Mouse (Mus musculus) limb, embryonic 12.5 days (tissue): Measurements from ENCODE around the gene Kif5c. TPM values are rescaled to one million over a fixed set of nuclear protein-coding genes. Genes with fewer than 3 reads are reported as not detected.

Source experiments
- ATAC-seq: fragments of 200-750 bp; cut with Nextera tagmentation; 2 replicates; pipeline ENCODE4 v1.8.0; 2017; ENCODE audit warnings: low read depth, moderate TSS enrichment; ENCODE audit not compliant: insufficient number of reproducible peaks, insufficient read depth, low FRiP score, low TSS enrichment
- H3K27ac ChIP-seq: fragments of 300-500 bp; sonication (generic); 2 replicates; pipeline ENCODE4 v1.5.1; 2016; ENCODE audit warnings: mild to moderate bottlenecking, moderate library complexity
- H3K27me3 ChIP-seq: fragments of 300-500 bp; sonication (generic); 2 replicates; pipeline ENCODE4 v1.6.1; 2016; ENCODE audit warnings: mild to moderate bottlenecking, moderate library complexity
- H3K36me3 ChIP-seq: fragments of 300-500 bp; sonication (generic); 2 replicates; pipeline ENCODE4 v1.6.1; 2016; ENCODE audit warnings: mild to moderate bottlenecking, moderate library complexity
- H3K4me1 ChIP-seq: fragments of 300-500 bp; sonication (generic); replicated peaks from 2 replicates; pipeline ENCODE4 v1.6.1; 2016
- H3K4me2 ChIP-seq: fragments of 300-500 bp; sonication (generic); 2 replicates; pipeline ENCODE4 v1.6.1; 2016; ENCODE audit warnings: mild to moderate bottlenecking, moderate library complexity
- H3K4me3 ChIP-seq: fragments of 300-500 bp; sonication (generic); replicated peaks from 2 replicates; pipeline ENCODE4 v1.5.1; 2016; ENCODE audit warnings: mild to moderate bottlenecking
- H3K9ac ChIP-seq: fragments of 300-500 bp; sonication (generic); replicated peaks from 2 replicates; pipeline ENCODE4 v1.6.1; 2016; ENCODE audit warnings: mild to moderate bottlenecking, moderate library complexity
- H3K9me3 ChIP-seq: fragments of 300-500 bp; sonication (generic); 2 replicates; pipeline ENCODE4 v1.6.1; 2016; ENCODE audit warnings: mild to moderate bottlenecking, moderate library complexity
- WGBS: fragments of 180-500 bp; shearing (Covaris S2); methylation state at CpG from one replicate; pipeline ENCODE4 v1.1.7; 2016; 5-methylcytosine and 5-hydroxymethylcytosine counted together
- polyA plus RNA-seq: library from polyadenylated mRNA; unstranded; fragments of >200 nt; fragmentation: Nextera tagmentation; extraction: Ambion mirVana; gene quantifications from 2 replicates; pipeline ENCODE4 v1.2.1, GENCODE M21; 2016

Gene Kif5c
- polyA plus RNA-seq, 1 experiment from 2014 or later, result 15.0 TPM

DNA sequence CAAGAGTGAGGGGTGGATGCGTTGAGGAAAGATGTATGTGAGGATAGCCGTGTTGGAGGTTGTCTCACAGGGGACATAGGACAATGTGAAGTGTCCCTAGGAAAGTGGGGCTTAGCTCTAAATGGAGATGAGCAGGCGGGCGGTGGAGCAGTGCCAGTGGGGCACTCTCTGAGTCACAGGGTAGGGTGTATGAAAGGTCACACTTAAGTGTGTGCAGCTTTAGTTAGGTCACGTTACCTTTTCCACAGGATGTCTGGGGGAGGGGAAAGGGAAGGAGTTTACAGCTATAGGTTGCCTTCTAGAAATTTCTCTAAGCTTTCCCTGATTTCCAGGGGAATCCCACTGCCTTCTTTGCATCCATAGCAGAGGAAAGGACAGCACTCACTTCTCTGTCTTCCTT is 170.4 kb downstream of the Kif5c start:
- Histone ChIP-seq H3K36me3 (no peaks in the 10 kb centered on the region), H3K4me2 (no peak overlapping the region), H3K9ac (no peak overlapping the region), H3K27ac (no peak overlapping the region), H3K27me3 (peaks cover 50% of the 10 kb centered on the region), H3K4me1 (peaks cover 24% of the 10 kb centered on the region), H3K9me3 (no peaks in the 10 kb centered on the region), H3K4me3 (no peak overlapping the region)
- 79% methylated on average over 5 of the region's 5 CpGs for WGBS
- no peak for ATAC-seq

DNA sequence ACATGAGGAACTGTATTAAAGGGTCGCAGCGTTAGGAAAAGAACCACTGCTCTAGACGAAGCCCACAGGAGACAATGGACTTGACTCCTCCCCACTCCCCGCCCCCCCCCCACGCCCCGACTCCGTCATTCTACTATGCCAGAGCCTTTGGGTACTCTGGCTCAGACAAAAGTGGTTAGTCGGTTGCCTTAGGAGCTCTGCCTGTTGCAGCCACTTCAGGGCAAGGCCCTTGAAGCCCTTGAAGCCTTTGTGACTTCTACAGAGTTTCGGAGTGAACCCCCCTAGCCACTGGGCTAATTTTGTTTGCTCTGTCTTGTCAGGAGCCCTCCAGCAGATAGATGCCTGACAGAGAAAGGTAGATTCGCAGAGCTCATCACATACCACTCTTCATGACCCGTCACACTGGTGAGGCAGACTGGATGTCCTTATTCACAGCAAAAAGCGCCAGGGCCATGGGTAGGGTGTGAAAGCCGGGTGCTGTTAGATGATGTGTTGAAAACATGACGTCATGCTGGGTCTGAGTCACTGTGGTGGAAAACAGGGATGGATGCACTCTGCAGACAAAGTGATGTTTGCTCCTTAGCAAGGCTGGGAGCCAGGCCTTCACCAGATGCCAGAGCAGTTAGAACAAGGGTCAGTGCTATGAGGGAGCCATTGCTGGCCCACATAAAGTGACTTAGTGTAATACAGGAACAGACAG is 178.5 kb downstream of the Kif5c start:
- Histone ChIP-seq H3K36me3 (no peaks in the 10 kb centered on the region), H3K27me3 (no peaks in the 10 kb centered on the region; the same call in 1 of the 2 replicates), H3K9ac (no peak overlapping the region), H3K9me3 (no peaks in the 10 kb centered on the region), H3K4me3 (no peak overlapping the region), H3K4me2 (no peak overlapping the region), H3K27ac (no peak overlapping the region), H3K4me1 (peaks cover 11% of the 10 kb centered on the region)
- ATAC-seq, result no peak
- WGBS, result 64% methylated on average over 14 of the region's 14 CpGs

DNA sequence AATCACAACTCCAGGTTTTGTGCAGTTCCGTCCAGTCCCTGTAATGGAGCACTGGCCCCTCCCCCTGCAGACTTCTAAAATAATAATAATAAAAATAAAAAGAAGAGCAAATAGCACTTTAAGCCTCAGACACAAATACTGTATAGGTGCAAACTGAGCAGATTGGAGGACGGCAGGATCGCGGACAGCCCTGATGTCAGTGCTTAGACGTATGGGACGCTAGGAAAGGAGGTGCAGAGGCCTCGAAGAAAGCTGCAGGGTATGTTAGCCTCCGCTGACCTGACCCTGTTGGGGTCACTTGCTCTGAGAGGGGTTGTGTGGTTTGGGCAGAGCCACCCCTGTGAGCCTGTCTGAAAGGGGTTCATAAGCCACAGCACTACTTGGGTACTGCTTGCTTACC is 185.3 kb downstream of the Kif5c start:
- WGBS, result 61% methylated on average over 8 of the region's 8 CpGs
- no peak overlapping the region for H3K27ac ChIP-seq
- H3K36me3 ChIP-seq, result no peaks in the 10 kb centered on the region
- 0 out of 2 replicates have a peak, but pooled peaks cover 3% of the 10 kb centered on the region for H3K27me3 ChIP-seq
- H3K4me3 ChIP-seq, result no peak overlapping the region
- no peak overlapping the region for H3K4me2 ChIP-seq
- no peaks in the 10 kb centered on the region for H3K9me3 ChIP-seq
- H3K4me1 ChIP-seq, result peaks cover 29% of the 10 kb centered on the region
- ATAC-seq, result peak; percentile 12; the same call in 1 of the 2 replicates
- no peak overlapping the region for H3K9ac ChIP-seq

DNA sequence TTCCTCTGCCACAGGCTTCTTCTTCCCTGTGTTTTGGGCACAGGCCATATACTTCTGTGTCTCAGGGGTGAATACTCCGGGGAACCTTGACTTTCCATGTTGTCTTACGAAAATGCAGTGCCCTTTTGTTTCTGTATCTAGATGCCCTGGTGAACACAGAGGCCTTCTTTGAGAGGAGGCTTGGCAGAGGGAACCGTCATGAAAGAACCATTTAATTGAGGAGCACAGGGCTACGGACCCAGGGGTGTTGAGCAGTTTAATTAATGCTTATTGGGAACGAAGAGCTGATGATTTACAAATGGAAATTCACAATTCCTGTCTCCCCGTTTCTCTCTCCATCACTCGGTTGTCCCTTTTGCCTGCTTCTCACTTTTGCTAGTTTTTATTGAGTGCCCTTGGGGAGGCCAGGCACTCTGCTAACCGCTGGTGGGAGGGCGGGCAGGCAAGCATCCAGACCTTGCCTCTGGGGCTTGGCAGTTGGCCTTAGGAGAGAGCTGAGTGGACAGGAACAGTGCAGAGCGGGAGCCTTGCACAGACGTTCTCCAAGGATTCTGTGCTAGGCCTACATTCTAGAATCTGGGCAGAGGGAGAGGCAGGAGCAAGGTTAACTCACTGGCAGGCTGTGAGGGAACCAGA is 186.8 kb downstream of the Kif5c start:
- Histone ChIP-seq H3K9me3 (no peaks in the 10 kb centered on the region), H3K27me3 (0 out of 2 replicates have a peak, but pooled peaks cover 3% of the 10 kb centered on the region), H3K4me3 (no peak overlapping the region), H3K9ac (peak overlapping the region; percentile 37; the same call in 1 of the 2 replicates), H3K4me1 (peaks cover 34% of the 10 kb centered on the region), H3K36me3 (no peaks in the 10 kb centered on the region), H3K27ac (no peak overlapping the region), H3K4me2 (no peak overlapping the region)
- 58% methylated on average over 11 of the region's 11 CpGs for WGBS
- no peak for ATAC-seq

DNA sequence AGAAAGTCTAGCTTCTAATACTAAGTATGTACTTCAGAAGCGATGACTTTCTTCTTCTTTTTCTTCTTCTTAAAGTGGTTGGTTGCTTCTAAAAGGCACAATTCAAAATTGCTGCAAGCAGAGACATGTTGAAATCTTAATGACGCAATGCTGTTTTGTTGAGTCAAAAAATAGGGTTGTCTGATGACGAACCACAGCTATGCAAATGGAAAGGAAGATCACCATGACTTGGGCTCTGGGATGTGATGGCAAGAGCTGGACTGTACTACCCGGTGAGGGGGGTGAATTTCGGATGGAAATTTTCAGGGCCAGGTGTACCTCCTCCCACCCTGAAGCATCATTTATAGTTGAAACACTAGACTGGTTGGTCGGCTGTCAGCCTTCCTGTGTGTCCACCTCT is 190.4 kb downstream of the Kif5c start:
- no peak overlapping the region for H3K4me2 ChIP-seq
- no peaks in the 10 kb centered on the region for H3K9me3 ChIP-seq
- H3K27me3 ChIP-seq, result 0 out of 2 replicates have a peak, but pooled peaks cover 3% of the 10 kb centered on the region
- H3K4me3 ChIP-seq, result no peak overlapping the region
- ATAC-seq, result no peak
- H3K9ac ChIP-seq, result no peak overlapping the region
- WGBS, result 77% methylated on average over 6 of the region's 6 CpGs
- no peaks in the 10 kb centered on the region for H3K36me3 ChIP-seq
- H3K4me1 ChIP-seq, result peaks cover 39% of the 10 kb centered on the region
- H3K27ac ChIP-seq, result no peak overlapping the region

DNA sequence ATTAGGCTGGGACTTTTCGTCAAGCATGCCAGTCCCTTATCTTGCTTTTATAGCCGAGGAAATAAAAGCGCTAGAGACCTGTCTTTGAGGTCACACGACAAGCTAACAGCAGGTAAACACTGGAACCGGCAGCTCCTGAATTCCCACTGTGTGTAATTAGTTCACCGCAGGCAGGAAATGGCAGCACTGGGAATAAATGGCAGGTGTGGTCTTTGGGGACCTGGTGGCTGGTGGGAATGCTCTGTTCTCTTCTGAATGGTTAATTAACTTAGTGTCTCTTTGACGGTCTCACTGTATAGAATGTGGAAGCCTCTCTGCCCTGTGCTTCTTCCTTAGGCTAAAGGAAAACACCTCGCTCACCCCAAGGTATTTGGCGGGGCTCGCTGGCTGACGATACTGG is 192.3 kb downstream of the Kif5c start:
- Histone ChIP-seq H3K9me3 (no peaks in the 10 kb centered on the region), H3K27ac (no peak overlapping the region), H3K4me3 (no peak overlapping the region), H3K36me3 (no peaks in the 10 kb centered on the region), H3K4me2 (peak overlapping the region; percentile 1; the same call in 1 of the 2 replicates), H3K27me3 (no peaks in the 10 kb centered on the region), H3K4me1 (peaks cover 20% of the 10 kb centered on the region), H3K9ac (no peak overlapping the region)
- WGBS, result 13% methylated on average over 11 of the region's 11 CpGs
- no peak; the same call in 1 of the 2 replicates for ATAC-seq

DNA sequence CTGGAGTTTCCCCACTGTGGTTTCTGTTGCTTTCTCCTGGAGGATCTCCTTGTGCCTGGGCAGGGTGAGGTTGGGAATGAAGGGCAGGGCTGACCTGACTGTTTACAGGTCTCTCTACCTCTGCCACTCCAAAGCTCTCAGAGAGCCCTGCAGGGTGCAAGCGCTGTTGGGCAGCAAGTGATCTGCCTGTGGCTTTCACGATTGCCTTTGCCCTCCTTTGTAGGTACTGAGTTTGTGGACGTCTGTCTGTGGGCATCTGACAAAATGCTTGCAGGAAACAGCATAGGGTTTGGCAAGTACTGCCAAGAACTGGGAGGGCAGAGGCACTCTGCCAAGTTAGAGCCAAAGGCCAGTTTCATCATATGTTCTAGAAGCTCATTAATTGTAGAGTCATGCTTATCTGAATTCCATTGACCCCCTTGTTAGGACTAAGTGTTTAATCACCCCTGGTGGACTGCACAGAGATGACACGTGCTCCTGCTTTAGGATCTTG is 192.8 kb downstream of the Kif5c start:
- Histone ChIP-seq H3K27me3 (no peaks in the 10 kb centered on the region), H3K9ac (no peak overlapping the region), H3K36me3 (no peaks in the 10 kb centered on the region), H3K27ac (no peak overlapping the region), H3K4me2 (0 out of 2 replicates have a peak overlapping the region, but pooled peaks have one; percentile 1), H3K4me1 (peaks cover 20% of the 10 kb centered on the region), H3K9me3 (no peaks in the 10 kb centered on the region), H3K4me3 (no peak overlapping the region)
- ATAC-seq, result no peak
- 24% methylated on average over 4 of the region's 4 CpGs for WGBS

DNA sequence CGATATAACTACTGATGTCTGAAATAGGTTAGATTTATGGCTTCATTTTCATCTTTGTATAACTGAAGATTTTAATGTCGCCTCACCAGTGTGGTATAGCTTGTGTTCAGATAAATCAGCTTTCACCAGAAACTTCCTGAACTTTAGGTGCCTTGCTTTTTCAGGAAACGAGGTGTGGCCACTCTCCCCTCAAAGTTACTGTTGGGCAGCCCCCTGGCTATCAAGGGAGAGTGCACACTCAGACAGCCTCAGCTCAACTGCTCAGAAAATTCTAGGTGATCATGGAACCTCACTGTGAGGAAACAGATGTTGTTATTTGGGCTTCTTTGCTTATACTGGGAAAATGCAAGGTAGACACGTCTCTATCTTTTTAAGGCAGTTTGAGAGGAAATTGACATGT is 194.1 kb downstream of the Kif5c start:
- H3K27ac ChIP-seq, result no peak overlapping the region
- H3K36me3 ChIP-seq, result no peaks in the 10 kb centered on the region
- H3K27me3 ChIP-seq, result no peaks in the 10 kb centered on the region
- peaks cover 20% of the 10 kb centered on the region for H3K4me1 ChIP-seq
- no peak overlapping the region for H3K9ac ChIP-seq
- 58% methylated on average over 4 of the region's 4 CpGs for WGBS
- no peak for ATAC-seq
- no peak overlapping the region for H3K4me3 ChIP-seq
- H3K9me3 ChIP-seq, result no peaks in the 10 kb centered on the region
- H3K4me2 ChIP-seq, result no peak overlapping the region

DNA sequence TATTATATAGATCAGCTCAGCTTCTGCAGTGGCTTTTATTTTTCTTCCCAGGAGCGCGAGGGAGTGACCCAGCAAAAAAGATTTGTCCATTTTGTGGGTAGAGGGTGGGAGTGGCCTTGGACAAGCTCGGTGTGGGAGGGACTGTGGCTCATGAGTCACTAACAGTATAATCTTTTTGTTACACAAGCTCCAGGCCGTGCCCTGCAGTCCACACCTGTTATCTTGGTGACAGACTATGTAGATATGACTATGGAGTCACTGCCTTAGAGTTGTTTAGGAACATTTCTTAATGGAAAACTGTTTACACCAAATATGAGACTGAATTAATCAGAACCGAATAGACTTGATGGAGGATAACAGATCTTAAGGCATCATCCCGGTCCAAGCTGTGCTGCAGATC is 194.9 kb downstream of the Kif5c start:
- Histone ChIP-seq H3K27ac (no peak overlapping the region), H3K9me3 (no peaks in the 10 kb centered on the region), H3K9ac (no peak overlapping the region), H3K4me1 (peaks cover 20% of the 10 kb centered on the region), H3K27me3 (no peaks in the 10 kb centered on the region), H3K4me2 (no peak overlapping the region), H3K36me3 (no peaks in the 10 kb centered on the region), H3K4me3 (no peak overlapping the region)
- no peak for ATAC-seq
- 78% methylated on average over 6 of the region's 6 CpGs for WGBS

DNA sequence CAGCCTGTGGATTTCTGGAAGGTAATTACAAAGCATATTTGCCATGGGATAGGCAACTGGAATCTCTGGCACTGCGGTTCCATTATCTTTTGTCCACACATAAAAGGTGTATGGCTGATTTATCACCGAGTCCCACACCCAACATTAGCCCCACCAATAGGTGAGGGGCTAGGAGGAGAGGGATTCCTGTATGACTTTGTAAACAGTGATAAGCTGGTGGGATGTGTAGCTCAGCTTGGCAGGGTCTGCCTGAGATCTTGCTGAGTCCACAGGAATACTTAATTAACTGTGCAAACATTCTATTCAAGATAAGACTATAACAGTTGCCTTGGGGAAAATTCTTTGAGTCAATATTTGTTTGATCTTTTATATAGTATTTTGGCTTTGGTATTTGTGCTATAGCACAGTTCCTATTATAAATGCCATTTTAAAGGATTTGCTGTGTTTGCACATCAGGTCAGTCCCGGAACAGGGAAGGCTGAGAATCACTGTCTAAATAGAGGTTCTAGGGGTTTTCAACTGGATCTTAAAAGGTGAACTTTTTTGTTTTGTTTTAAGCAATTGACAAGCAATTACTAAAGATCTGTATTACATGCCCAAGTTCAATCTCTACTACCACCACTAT is 196.7 kb downstream of the Kif5c start:
- no peaks in the 10 kb centered on the region for H3K27me3 ChIP-seq
- no peak overlapping the region for H3K27ac ChIP-seq
- no peak overlapping the region for H3K4me3 ChIP-seq
- 79% methylated on average over 3 of the region's 3 CpGs for WGBS
- H3K4me1 ChIP-seq, result peaks cover 15% of the 10 kb centered on the region
- H3K9me3 ChIP-seq, result no peaks in the 10 kb centered on the region
- no peaks in the 10 kb centered on the region for H3K36me3 ChIP-seq
- no peak overlapping the region for H3K9ac ChIP-seq
- H3K4me2 ChIP-seq, result no peak overlapping the region
- no peak for ATAC-seq

DNA sequence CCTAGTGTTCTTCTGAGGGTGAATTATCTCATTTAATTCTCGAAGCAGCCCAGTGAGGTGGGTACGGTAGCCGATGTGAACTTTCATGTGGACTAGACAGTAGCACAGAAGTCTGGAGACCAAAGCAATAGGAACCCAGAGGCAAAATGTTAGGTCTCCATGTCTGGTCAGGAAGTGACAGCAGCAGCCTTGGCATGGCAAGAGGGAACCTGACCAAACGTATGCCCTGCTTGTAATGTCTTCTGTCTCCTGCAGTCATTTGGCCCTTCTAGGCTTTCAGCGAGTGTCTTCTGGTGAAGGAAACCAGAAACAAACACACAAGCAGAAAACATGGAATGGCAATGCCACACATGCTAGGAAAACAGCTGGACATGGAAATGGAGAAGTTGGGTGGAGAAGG is 197.5 kb downstream of the Kif5c start:
- WGBS, result 91% methylated on average over 5 of the region's 5 CpGs
- H3K27ac ChIP-seq, result no peak overlapping the region
- no peak overlapping the region for H3K4me3 ChIP-seq
- H3K27me3 ChIP-seq, result no peaks in the 10 kb centered on the region
- H3K9ac ChIP-seq, result no peak overlapping the region
- ATAC-seq, result no peak
- H3K4me2 ChIP-seq, result no peak overlapping the region
- no peaks in the 10 kb centered on the region for H3K9me3 ChIP-seq
- H3K4me1 ChIP-seq, result peaks cover 9% of the 10 kb centered on the region
- H3K36me3 ChIP-seq, result no peaks in the 10 kb centered on the region
